Mouse (Mus musculus) embryo, embryonic 9.5 days (tissue): Measurements from ENCODE around the gene Esm1.
"Not testable (repeated sequence)": the region's sequence is repeated elsewhere in the genome, so short reads cannot be mapped to it uniquely, and the experiment has no call there.

ENCODE experiments used
- DNase-seq: peaks from one replicate; pipeline ENCODE4 v3.0.0-alpha.2; 2017; ENCODE audit errors: extremely low spot score

The Esm1 gene

DNA sequence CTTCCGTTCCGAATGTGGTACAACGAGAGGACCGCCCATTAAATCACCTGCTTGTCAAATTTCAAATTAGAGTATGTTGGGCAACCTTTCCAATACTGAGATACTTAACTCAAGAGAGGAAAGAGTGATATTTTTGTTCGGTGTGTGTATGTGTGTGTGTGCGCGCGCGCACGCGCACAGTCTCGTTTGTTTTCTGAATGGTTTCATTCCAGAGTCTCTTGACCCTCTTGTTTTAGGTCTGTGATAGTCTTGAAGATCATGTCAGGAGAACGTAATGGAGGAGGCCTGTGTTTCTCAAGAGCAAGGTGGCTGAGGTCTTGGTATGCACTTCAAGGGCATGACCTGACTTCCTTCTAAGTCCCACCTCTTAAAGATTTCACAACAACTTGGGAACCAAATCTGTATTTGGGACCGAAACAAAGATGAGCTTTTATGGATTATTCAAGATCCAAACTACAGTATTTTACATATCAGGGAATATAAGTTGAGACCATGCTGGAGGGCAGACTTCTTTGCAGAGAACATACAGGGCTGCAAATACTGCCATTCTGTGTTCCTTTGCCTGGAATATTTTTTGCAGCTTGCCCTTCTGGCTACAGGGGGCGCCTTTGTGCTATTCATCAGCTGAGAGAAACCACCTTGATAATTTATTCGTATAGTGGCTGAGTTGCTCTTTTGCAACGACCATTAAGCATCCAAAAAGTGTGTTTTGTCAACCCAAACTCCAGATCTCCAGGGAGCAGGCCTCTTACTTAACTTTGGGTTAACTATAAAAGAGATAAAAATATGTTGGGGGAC, 18.4 kb downstream of the Esm1 start:
- DNase-seq, result no peak

- DNase-seq, result no peak
These were observed 32.7 kb downstream of the Esm1 start for GRCm38 (mm10) chr13:113242129-113242528.

DNA sequence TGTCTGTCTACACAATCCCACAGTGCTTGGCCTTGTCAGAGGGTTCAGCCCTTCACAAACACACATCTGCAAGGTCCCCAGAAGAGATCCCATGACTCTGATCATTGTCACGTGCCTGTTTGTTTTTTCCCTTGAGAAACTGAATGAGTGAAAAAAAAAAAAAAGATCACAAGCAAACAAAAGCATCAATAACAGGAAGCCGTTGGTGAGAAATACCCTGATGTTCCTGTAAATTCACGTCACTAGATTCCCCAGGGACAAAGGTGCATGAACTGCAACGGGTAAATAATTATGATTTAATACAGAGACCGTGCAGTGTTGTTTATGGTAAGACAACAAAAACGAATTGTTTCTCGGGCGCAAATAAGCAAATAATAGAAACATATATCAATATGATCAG, 35.6 kb downstream of the Esm1 start:
- no peak for DNase-seq

DNA sequence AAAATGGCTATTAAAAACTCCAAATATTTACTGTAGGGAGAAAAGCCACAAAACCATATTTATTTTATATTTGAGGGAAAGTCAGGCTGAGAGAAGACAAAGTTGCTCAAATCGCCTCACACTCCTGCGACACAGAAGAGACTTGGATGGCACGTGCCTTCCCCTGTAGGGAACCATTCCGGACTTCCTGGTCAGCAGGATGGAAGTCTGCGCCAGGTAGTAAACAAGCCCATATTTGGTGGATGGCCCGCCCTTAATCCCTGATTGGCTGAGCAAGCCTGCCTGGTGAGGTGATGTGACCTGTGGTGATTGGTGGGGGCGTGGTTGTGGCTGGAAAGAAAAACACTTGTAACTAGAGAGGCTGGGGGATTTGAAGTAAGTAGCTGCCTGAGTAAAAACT, 43.1 kb downstream of the Esm1 start:
- not testable (repeated sequence) for DNase-seq

DNA sequence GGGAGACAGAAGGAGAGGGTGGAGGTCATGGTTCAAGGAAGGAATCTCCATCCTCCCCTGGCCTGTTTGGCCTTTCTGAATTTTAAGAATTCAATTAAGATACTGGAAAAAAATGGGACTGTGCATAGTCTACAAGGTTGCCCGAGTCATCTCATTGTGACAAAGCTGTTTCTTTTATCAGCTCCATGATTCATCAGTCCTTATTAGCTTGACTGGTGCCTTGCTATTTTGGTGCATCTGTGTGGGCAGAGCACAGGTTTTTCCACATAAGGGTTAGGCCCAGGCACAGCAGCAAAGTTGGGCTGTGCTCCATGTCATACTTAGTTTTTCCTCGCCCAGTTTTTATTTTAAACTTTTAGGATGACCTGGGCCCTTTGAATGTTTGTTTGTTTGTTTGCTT, 47.3 kb downstream of the Esm1 start:
- no peak for DNase-seq

- no peak for DNase-seq
These were observed 47.7 kb downstream of the Esm1 start for GRCm38 (mm10) chr13:113257190-113257589.

- no peak for DNase-seq
These were observed 49.8 kb downstream of the Esm1 start for GRCm38 (mm10) chr13:113259237-113259636.

- DNase-seq, result no peak
These were observed 53.4 kb downstream of the Esm1 start for GRCm38 (mm10) chr13:113262822-113263221.

- DNase-seq, result peak; percentile 61
These were observed 55.8 kb downstream of the Esm1 start for GRCm38 (mm10) chr13:113265257-113265656.

DNA sequence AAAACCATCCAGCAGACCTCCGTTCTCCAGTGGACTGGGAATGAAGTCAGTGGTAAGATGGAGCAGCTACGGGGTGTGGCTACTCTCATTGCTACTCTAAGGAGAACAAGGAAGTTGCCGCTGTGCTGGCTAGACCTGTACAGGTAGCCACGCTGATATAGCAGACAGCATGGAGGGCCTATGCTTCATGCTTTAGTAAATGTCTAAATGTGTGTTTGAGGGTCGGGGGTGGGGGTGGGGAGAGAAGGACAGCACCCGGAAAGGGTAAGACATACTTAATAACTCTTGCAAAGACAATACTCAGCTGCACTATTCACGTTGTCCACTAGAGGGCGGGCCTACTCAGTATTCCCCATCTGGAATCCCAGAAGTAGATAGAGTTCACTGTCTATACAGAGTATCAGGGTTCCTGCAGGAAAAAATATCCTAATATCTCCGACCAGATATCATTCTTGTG, 57.1 kb downstream of the Esm1 start:
- peak; percentile 79 for DNase-seq

GRCm38 (mm10) chr13:113267204-113267603, 57.7 kb downstream of the Esm1 start:
- no peak for DNase-seq
